Mouse (Mus musculus): Measurements from ENCODE around the gene Ear6.

The Ear6 gene

GRCm38 (mm10) chr14:51895071-51895470 lies 41.6 kb downstream of the Ear6 start:
- DNase-seq: no peak

- no peak for DNase-seq
Observed at GRCm38 (mm10) chr14:51896019-51896418, 42.5 kb downstream of the Ear6 start.

DNA sequence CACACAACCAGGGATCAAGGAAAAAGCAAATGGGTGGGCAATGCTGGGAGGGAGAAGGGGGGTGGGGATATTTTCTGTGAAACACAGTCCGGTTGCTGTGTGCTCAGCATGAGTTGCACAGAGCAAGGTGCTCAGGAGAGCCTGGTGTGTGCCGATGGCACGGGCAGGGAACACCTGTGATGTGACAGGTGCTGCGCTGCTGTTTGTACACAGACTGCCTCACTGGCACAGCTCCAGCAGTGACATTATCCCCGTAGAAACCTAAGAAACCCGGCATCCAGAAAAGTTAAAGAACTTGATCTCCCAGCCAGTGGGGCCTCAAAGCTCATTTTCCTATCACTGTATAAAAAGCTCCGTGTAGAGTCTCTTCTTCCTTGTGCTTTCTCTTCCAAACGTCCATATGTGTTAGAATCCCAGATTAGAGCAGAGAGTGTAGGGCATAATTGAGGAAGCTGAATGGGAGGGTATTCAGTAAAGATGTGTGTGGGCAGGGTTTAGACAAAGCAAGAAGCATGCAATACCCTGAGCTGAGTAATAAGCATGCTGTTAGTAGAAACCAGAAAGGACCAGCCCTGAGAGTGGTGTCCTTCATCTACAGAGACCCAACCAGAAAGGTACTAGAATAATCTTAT lies 43.2 kb downstream of the Ear6 start:
- DNase-seq: no peak

DNA sequence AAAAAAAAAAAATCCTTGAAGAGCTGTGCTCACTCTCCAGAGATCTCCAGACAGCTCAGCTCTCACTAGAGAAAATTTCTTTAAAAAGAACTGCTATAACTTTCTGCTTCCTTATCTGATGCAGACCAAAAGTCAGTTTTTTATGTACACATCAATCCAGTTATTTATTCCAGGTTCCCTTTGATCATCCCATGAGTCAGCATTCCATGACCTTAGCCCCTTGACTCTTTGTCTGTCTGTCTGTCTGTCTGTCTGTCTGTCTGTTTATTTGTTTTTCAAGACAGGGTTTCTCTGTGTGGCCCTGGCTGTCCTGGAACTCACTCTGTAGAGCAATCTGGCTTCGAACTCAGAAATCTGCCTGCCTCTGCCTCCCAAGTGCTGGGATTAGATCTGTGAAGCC lies 45.9 kb downstream of the Ear6 start:
- DNase-seq: no peak

DNA sequence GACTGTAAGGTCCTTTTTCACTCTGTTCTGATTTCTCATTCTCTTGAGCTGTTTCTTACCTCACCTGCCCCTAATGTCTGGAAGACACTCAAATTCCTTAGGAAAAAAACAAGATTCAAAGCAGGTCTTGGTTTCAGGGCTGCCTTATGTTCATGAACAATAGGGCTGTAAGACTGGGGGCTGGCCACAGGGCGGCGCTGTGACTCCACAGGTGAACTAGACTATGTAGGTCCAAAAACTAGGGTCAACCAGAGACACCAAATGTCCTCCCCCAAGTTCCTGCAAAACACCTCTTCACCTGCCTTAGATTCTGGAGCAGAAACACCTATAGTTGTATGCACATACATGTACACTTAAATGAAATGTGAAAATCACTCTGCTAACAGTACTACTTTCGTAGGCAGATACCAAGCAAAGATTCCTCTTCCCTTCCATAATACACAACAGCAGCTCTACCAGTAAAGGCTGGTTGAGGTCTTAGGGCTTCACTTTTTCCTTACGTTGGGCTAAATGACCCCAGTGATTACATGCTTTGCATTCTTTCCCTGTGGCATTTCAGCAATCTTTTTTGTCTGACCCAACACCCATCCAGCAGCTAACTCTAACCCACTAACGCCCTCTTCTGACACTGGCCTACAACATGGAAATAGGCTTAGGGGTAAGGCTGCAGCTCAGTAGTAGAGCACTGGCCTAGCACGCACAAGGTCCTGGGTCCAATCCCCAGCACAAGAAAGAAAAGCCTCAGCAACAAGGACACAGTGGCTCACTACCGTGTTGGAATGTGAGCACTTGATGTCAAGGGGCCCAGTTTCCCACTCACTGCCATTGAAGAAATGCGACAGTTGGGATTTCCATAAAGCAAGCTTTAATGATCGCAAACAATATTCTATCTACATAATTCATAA lies 49.6 kb downstream of the Ear6 start:
- peak; percentile 83 for DNase-seq

DNA sequence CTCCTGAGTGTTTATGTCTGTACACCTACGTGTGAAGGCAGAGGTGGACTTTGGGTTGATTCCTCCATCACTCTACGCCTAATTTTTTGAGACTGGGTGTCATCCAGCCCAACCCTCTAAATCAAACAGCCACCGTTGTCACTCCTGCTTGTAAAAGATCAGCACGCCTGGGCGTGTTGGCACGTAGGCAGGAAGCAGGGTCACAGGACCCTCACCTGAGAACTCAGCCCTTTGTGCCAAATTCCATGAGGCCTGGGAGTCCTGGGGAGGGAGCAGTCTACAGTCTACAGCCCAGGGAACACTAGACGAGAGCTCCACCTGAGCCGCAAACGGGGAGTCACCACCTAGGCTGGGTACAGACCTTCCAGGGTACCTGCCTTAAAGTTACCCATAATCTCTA lies 50.3 kb downstream of the Ear6 start:
- DNase-seq: no peak

Data from liver (tissue).